13 mouse cellular contexts compared by ENCODE assay signal in the genomic region with DNA sequence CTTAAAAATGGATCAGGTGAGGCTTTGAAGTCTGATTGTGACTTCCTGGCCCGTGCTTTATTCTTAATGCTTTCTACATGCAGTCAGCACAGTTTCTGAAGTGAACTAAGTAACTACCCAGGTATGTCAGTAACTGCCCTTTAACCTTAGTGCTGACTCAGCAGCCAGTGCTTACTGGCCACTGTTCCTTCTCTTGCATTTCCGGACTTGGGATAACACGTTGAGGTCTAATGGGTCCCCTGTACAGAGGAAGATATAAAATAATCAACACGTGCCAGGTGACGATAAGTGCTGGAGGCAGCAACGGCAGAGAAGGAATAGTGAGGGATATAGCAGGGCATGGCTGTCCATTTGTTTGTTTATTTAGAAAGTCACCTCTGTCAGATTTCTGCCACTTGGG.
DNase-seq lines count a peak whose midpoint lies in the region; ATAC-seq and TF ChIP-seq lines count a peak whose summit lies in the region.
"Had no signal": no experiment of that assay in that cellular context is flagged by ENCODE, and none has a peak within 500 bp of the region (broad histone marks: within the 10 kb centered on the region; RNA-seq: fewer than 3 reads in every experiment).

No protein-coding gene starts in this region.

- H3K27ac ChIP-seq in intestine, postnatal 0 days (ENCODE audit: low read depth, low read length), result no peak overlapping the region
- no peak overlapping the region for H3K27ac ChIP-seq in intestine, embryonic 15.5 days
- H3K27ac ChIP-seq in kidney, adult 2 months (ENCODE audit: insufficient read depth, low read depth, low read length), result no peak overlapping the region
- H3K27ac ChIP-seq: embryonic facial prominence, embryonic 13.5 days; heart, embryonic 15.5 days had no signal

- no peaks in the 10 kb centered on the region for H3K4me1 ChIP-seq in intestine, postnatal 0 days (replicated peaks; ENCODE audit: control insufficient read depth, insufficient read depth, low read length)
- H3K4me1 ChIP-seq in intestine, embryonic 15.5 days (replicated peaks), result no peaks in the 10 kb centered on the region
- H3K4me1 ChIP-seq in kidney, adult 2 months (ENCODE audit: control insufficient read depth, insufficient read depth, low read length), result peaks cover 21% of the 10 kb centered on the region

- 63% methylated on average over 6 of the region's 6 CpGs for WGBS in intestine, postnatal 0 days
- WGBS in intestine, embryonic 15.5 days, result 78% methylated on average over 6 of the region's 6 CpGs
- WGBS in kidney, adult 2 months, result 49% methylated on average over 6 of the region's 6 CpGs

- DNase-seq in kidney, adult 2 months, result peak; percentile 78
- DNase-seq in liver, result peak; percentile 19
- DNase-seq in adrenal gland, adult 18-20 months (ENCODE audit: low spot score in 2 of 2), result no peak
- DNase-seq in gastrocnemius, postnatal 10 days, result no peak
- no peak for DNase-seq in layer of hippocampus, postnatal 10 days (ENCODE audit: low spot score in 2 of 2)
- DNase-seq: adrenal gland, adult 2 months; cerebellum, adult 2 months had no signal

- TF ChIP-seq CTCF in intestine, postnatal 0 days (IDR thresholded peaks at IDR 0.05; ENCODE audit: low read depth), result no peak
- no peak for TF ChIP-seq CTCF in kidney, adult 2 months (conservative IDR thresholded peaks at IDR 0.05; ENCODE audit: insufficient read depth, insufficient read length, low read depth, low read length)

- no peak overlapping the region for H3K4me2 ChIP-seq in intestine, postnatal 0 days (replicated peaks; ENCODE audit: low read depth)
- no peak overlapping the region for H3K4me2 ChIP-seq in intestine, embryonic 15.5 days (replicated peaks)
- H3K4me2 ChIP-seq: embryonic facial prominence, embryonic 13.5 days; heart, embryonic 15.5 days had no signal

- no peaks in the 10 kb centered on the region for H3K36me3 ChIP-seq in intestine, postnatal 0 days (ENCODE audit: control insufficient read depth, insufficient read depth)
- H3K36me3 ChIP-seq in intestine, embryonic 15.5 days, result no peaks in the 10 kb centered on the region
- H3K36me3 ChIP-seq in kidney, adult 2 months (ENCODE audit: control insufficient read depth, insufficient read depth, low read length), result no peaks in the 10 kb centered on the region
- H3K36me3 ChIP-seq: heart, embryonic 15.5 days had no signal

- no peaks in the 10 kb centered on the region for H3K9me3 ChIP-seq in intestine, postnatal 0 days (ENCODE audit: control insufficient read depth)
- H3K9me3 ChIP-seq in intestine, embryonic 15.5 days, result no peaks in the 10 kb centered on the region
- H3K9me3 ChIP-seq: embryonic facial prominence, embryonic 13.5 days; heart, embryonic 15.5 days had no signal

- no peaks in the 10 kb centered on the region for H3K27me3 ChIP-seq in intestine, postnatal 0 days (replicated peaks; ENCODE audit: control insufficient read depth, insufficient read depth, low read length)
- no peaks in the 10 kb centered on the region for H3K27me3 ChIP-seq in intestine, embryonic 15.5 days (replicated peaks)
- no peaks in the 10 kb centered on the region for H3K27me3 ChIP-seq in kidney, adult 2 months (replicated peaks; ENCODE audit: control insufficient read depth, insufficient read depth, low read length)
- H3K27me3 ChIP-seq: embryonic facial prominence, embryonic 13.5 days; heart, embryonic 15.5 days had no signal

- no peak overlapping the region for H3K9ac ChIP-seq in intestine, postnatal 0 days (ENCODE audit: low read depth, low read length)
- H3K9ac ChIP-seq in intestine, embryonic 15.5 days, result no peak overlapping the region
- H3K9ac ChIP-seq: embryonic facial prominence, embryonic 13.5 days; heart, embryonic 15.5 days had no signal

- ATAC-seq in intestine, postnatal 0 days, result peak; percentile 75
- no peak for ATAC-seq in intestine, embryonic 15.5 days
- peak; percentile 53 for ATAC-seq in megakaryocyte progenitor cell, adult 5-6 weeks (replicated peaks; ENCODE audit: poor library complexity)
- ATAC-seq: inflammation-experienced regulatory T-cells, adult 6 months had no signal

- TF ChIP-seq POLR2A in kidney, adult 2 months (IDR thresholded peaks at IDR 0.05; ENCODE audit: low read depth, low read length), result no peak

- H3K4me3 ChIP-seq in intestine, postnatal 0 days (ENCODE audit: low read depth, low read length), result no peak overlapping the region
- no peak overlapping the region for H3K4me3 ChIP-seq in intestine, embryonic 15.5 days (replicated peaks)
- no peak overlapping the region for H3K4me3 ChIP-seq in kidney, adult 2 months (ENCODE audit: insufficient read depth, low read depth, low read length)
- H3K4me3 ChIP-seq: embryonic facial prominence, embryonic 13.5 days; heart, embryonic 15.5 days had no signal

Comparison
In these comparisons a context has a peak if more than half of its experiments do, and no peak if none do; other contexts are left out.
1. DNase-seq: peak in kidney, adult 2 months (single experiment) and liver (single experiment); none in adrenal gland, adult 18-20 months (0 of 2), gastrocnemius, postnatal 10 days (single experiment) and layer of hippocampus, postnatal 10 days (0 of 2).